Mouse (Mus musculus) 3T3-L1 (cell line): ENCODE measurements at regions not wholly inside any gene's neighbourhood (a gene's known extent, or its start where the extent isn't known, plus 50 kb on each side); places are given as distances from the start of the nearest gene placed in this dataset.

ENCODE experiments used
- DNase-seq: peaks from one replicate; pipeline ENCODE4 v3.0.0-alpha.2; 2015; ENCODE audit warnings: low read depth, low spot score

GRCm38 (mm10) chr15:62786315-62786714 lies 1058.7 kb downstream of the Gsdmc2 start:
- DNase-seq: peak; percentile 17

GRCm38 (mm10) chr15:62784456-62785139 lies 1060.4 kb downstream of the Gsdmc2 start:
- no peak for DNase-seq

GRCm38 (mm10) chr15:62778899-62779298 lies 1066.1 kb downstream of the Gsdmc2 start:
- DNase-seq: no peak

- no peak for DNase-seq
These were observed 1092.3 kb downstream of the Gsdmc2 start for GRCm38 (mm10) chr15:62752686-62753085.

GRCm38 (mm10) chr15:62743879-62744278 lies 1101.1 kb downstream of the Gsdmc2 start:
- no peak for DNase-seq

- DNase-seq: no peak
These were observed 1104.2 kb downstream of the Gsdmc2 start for GRCm38 (mm10) chr15:62740746-62741145.

GRCm38 (mm10) chr15:62735334-62735733 lies 1109.6 kb downstream of the Gsdmc2 start:
- DNase-seq: peak; percentile 19

GRCm38 (mm10) chr15:62734900-62735299 lies 1110.1 kb downstream of the Gsdmc2 start:
- DNase-seq: no peak

- no peak for DNase-seq
These were observed 1114.5 kb downstream of the Gsdmc2 start for GRCm38 (mm10) chr15:62730524-62730923.

- DNase-seq: no peak
These were observed 1130.7 kb downstream of the Gsdmc2 start for GRCm38 (mm10) chr15:62714265-62714664.

- no peak for DNase-seq
These were observed 1132.3 kb downstream of the Gsdmc2 start for GRCm38 (mm10) chr15:62712543-62713131.

- DNase-seq: no peak
These were observed 1132.9 kb downstream of the Gsdmc2 start for GRCm38 (mm10) chr15:62712060-62712542.

- DNase-seq: no peak
These were observed 1135.4 kb downstream of the Gsdmc2 start for GRCm38 (mm10) chr15:62709546-62709945.

GRCm38 (mm10) chr15:62698559-62698958 lies 1146.4 kb downstream of the Gsdmc2 start:
- DNase-seq: peak; percentile 97

- DNase-seq: no peak
These were observed 1150.2 kb downstream of the Gsdmc2 start for GRCm38 (mm10) chr15:62694734-62695133.

GRCm38 (mm10) chr15:62693671-62694070 lies 1151.3 kb downstream of the Gsdmc2 start:
- no peak for DNase-seq

- no peak for DNase-seq
These were observed 1171.6 kb downstream of the Gsdmc2 start for GRCm38 (mm10) chr15:62673410-62673809.

- DNase-seq: no peak
These were observed 1175.0 kb downstream of the Gsdmc2 start for GRCm38 (mm10) chr15:62670026-62670425.

- DNase-seq: peak; percentile 59
These were observed 1185.9 kb downstream of the Gsdmc2 start for GRCm38 (mm10) chr15:62659096-62659495.

- DNase-seq: peak; percentile 71
These were observed 1186.3 kb downstream of the Gsdmc2 start for GRCm38 (mm10) chr15:62658695-62659094.

GRCm38 (mm10) chr15:62646476-62647168 lies 1198.4 kb downstream of the Gsdmc2 start:
- no peak for DNase-seq

GRCm38 (mm10) chr15:62644744-62645143 lies 1200.2 kb downstream of the Gsdmc2 start:
- no peak for DNase-seq

- DNase-seq: no peak
These were observed 1200.7 kb downstream of the Gsdmc2 start for GRCm38 (mm10) chr15:62644296-62644695.
